Mouse (Mus musculus) stomach, embryonic 15.5 days (tissue): Measurements from ENCODE around the gene Clybl. TPM values are rescaled to one million over a fixed set of nuclear protein-coding genes. Genes with fewer than 3 reads are reported as not detected.

Experiments
- ATAC-seq: fragments of 200-750 bp; cut with Nextera tagmentation; 2 replicates; pipeline ENCODE4 v1.8.0; 2017; ENCODE audit warnings: low read depth, moderate number of reproducible peaks, moderate TSS enrichment; ENCODE audit not compliant: insufficient read depth, low FRiP score
- H3K27ac ChIP-seq: fragments of 300-500 bp; sonication (generic); 2 replicates; pipeline ENCODE4 v1.5.1; 2015; ENCODE audit warnings: mild to moderate bottlenecking, inconsistent platforms
- H3K27me3 ChIP-seq: fragments of 300-500 bp; sonication (generic); replicated peaks from 2 replicates; pipeline ENCODE4 v1.6.1; 2015; ENCODE audit warnings: inconsistent platforms
- H3K36me3 ChIP-seq: fragments of 300-500 bp; sonication (generic); 2 replicates; pipeline ENCODE4 v1.6.1; 2015; ENCODE audit warnings: inconsistent platforms
- H3K4me1 ChIP-seq: fragments of 300-500 bp; sonication (generic); 2 replicates; pipeline ENCODE4 v1.6.1; 2015; ENCODE audit warnings: inconsistent platforms
- H3K4me2 ChIP-seq: fragments of 300-500 bp; sonication (generic); 2 replicates; pipeline ENCODE4 v1.6.1; 2015; ENCODE audit warnings: mild to moderate bottlenecking, inconsistent platforms
- H3K4me3 ChIP-seq: fragments of 300-500 bp; sonication (generic); replicated peaks from 2 replicates; pipeline ENCODE4 v1.5.1; 2015; ENCODE audit warnings: inconsistent platforms
- H3K9ac ChIP-seq: fragments of 300-500 bp; sonication (generic); 2 replicates; pipeline ENCODE4 v1.6.1; 2015; ENCODE audit warnings: inconsistent platforms
- H3K9me3 ChIP-seq: fragments of 300-500 bp; sonication (generic); 2 replicates; pipeline ENCODE4 v1.6.1; 2016; ENCODE audit warnings: inconsistent platforms
- WGBS: fragments of 180-500 bp; shearing (Covaris S2); methylation state at CpG from one replicate; pipeline ENCODE4 v1.1.7; 2015; 5-methylcytosine and 5-hydroxymethylcytosine counted together
- polyA plus RNA-seq: library from polyadenylated mRNA; unstranded; fragments of >200 nt; fragmentation: Nextera tagmentation; extraction: Ambion mirVana; gene quantifications from 2 replicates; pipeline ENCODE4 v1.2.1, GENCODE M21; 2015

Gene Clybl
- polyA plus RNA-seq, 1 experiment from 2014 or later = 25.4 TPM

- 76% methylated on average over 3 of the region's 3 CpGs for WGBS
- Histone ChIP-seq H3K4me1 (peaks cover 6% of the 10 kb centered on the region; the same call in 1 of the 2 replicates), H3K4me2 (no peak overlapping the region), H3K27ac (no peak overlapping the region), H3K4me3 (no peak overlapping the region), H3K9me3 (no peaks in the 10 kb centered on the region), H3K9ac (no peak overlapping the region), H3K27me3 (peaks cover 29% of the 10 kb centered on the region), H3K36me3 (no peaks in the 10 kb centered on the region)
- no peak for ATAC-seq
These were observed 222.0 kb downstream of the Clybl start for GRCm38 (mm10) chr14:122403422-122403940.

GRCm38 (mm10) chr14:122404596-122405154 is 223.2 kb downstream of the Clybl start:
- peaks cover 6% of the 10 kb centered on the region; the same call in 1 of the 2 replicates for H3K4me1 ChIP-seq
- no peak overlapping the region for H3K4me2 ChIP-seq
- peaks cover 31% of the 10 kb centered on the region for H3K27me3 ChIP-seq
- H3K36me3 ChIP-seq = no peaks in the 10 kb centered on the region
- no peaks in the 10 kb centered on the region for H3K9me3 ChIP-seq
- no peak for ATAC-seq
- no peak overlapping the region for H3K27ac ChIP-seq
- H3K4me3 ChIP-seq = no peak overlapping the region
- H3K9ac ChIP-seq = no peak overlapping the region
- 82% methylated on average over 7 of the region's 7 CpGs for WGBS

DNA sequence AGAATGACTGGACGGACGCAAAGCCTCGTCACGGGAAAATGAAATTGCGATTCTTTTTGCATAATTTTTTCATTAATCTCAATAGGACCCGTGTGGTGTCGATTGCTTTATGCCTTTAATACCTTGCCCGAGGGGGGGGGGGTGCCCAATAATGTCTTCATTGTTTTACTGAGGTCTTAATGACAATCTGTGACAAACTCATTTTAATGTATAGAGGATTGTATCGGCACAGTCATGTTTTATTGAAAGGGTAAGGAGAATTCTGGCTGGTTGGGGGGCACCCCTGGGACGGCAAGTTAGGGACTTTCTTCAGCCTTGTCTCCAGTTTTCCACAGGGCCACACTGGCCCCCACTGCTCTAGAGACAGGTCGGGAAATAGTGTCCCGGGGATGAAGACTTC is 223.7 kb downstream of the Clybl start:
- H3K4me2 ChIP-seq = no peak overlapping the region
- ATAC-seq = no peak
- no peaks in the 10 kb centered on the region for H3K36me3 ChIP-seq
- H3K9me3 ChIP-seq = no peaks in the 10 kb centered on the region
- WGBS = 62% methylated on average over 12 of the region's 12 CpGs
- no peak overlapping the region for H3K27ac ChIP-seq
- peaks cover 6% of the 10 kb centered on the region; the same call in 1 of the 2 replicates for H3K4me1 ChIP-seq
- no peak overlapping the region for H3K9ac ChIP-seq
- H3K27me3 ChIP-seq = peaks cover 31% of the 10 kb centered on the region
- no peak overlapping the region for H3K4me3 ChIP-seq

DNA sequence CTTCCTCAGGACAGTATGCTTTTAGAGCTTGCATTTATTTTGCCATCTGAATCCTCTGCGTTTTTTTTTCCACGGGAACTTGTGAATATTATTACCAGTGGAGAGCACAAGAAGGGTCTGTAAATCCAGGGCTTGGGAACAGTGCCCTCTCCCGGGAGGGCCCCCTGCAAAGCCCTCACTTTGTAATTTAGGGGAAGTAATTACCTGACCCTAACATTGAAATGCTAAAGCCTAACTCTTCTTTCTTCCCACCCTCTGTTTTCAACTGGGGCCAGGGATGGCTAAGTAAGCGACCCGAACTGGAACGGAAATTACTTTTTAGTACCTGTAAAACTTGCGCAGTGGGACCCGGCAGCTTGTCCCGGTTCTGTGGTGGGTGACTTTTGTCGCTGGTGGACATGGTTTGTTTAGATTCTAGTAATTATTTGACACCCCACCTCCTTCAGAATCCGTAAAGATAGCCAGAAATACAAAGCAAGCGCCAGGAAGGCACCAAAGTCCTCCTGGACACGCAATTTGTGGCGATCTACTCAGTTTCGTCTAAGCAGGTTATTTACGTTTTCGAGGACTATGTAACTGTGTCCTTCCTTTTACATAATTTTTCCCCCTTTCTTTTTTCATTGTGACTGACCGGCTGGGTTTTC is 224.5 kb downstream of the Clybl start:
- Histone ChIP-seq H3K9ac (no peak overlapping the region), H3K4me1 (peaks cover 6% of the 10 kb centered on the region; the same call in 1 of the 2 replicates), H3K27ac (no peak overlapping the region), H3K27me3 (peaks cover 31% of the 10 kb centered on the region), H3K4me3 (peak overlapping the region; percentile 32; the same call in 1 of the 2 replicates), H3K4me2 (peak overlapping the region; percentile 63), H3K36me3 (no peaks in the 10 kb centered on the region), H3K9me3 (no peaks in the 10 kb centered on the region)
- ATAC-seq = no peak
- WGBS = 4% methylated on average over 18 of the region's 18 CpGs

- Histone ChIP-seq H3K4me1 (peaks cover 6% of the 10 kb centered on the region; the same call in 1 of the 2 replicates), H3K9ac (no peak overlapping the region), H3K36me3 (no peaks in the 10 kb centered on the region), H3K4me2 (peak overlapping the region; percentile 63), H3K27ac (no peak overlapping the region), H3K4me3 (peak overlapping the region; percentile 32), H3K9me3 (no peaks in the 10 kb centered on the region), H3K27me3 (peaks cover 31% of the 10 kb centered on the region)
- WGBS = 3% methylated on average over 58 of the region's 58 CpGs
- peak; percentile 43; the same call in 1 of the 2 replicates for ATAC-seq
These were observed 225.2 kb downstream of the Clybl start for GRCm38 (mm10) chr14:122406541-122407219.

DNA sequence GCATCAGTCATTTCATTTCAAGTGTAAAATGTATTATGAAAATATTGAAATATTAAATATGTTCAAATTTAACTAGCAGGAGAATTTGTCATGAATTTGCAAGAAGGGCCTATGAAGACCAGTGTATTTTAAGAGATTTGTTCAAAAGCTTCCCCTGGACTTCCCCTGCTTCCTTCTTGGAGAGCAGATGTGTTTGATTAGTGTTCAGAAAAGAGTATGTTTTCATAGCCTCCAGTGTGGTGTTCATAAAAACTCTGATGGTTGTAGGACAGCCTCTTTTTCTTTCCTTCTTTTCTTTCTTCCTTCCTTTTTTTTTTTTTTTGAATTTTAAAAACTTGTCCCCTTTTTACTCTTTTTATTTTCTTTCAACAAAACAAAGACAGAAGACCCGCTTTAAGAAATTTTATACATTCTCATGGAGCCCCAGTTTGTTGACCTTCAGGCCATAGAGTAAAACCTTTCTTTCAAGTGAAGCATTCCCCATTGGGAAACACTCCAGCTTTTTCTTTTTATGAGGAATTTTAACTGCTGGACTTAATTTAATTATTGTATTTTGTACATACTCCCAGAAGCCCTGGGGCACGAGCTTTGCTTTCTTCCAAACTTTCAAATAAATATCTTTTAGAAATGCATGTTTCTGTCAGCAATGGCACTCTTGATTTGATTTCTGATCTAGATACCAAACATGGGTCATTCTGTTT is 231.5 kb downstream of the Clybl start:
- ATAC-seq = no peak
- H3K9me3 ChIP-seq = no peaks in the 10 kb centered on the region
- 63% methylated on average over 2 of the region's 2 CpGs for WGBS

DNA sequence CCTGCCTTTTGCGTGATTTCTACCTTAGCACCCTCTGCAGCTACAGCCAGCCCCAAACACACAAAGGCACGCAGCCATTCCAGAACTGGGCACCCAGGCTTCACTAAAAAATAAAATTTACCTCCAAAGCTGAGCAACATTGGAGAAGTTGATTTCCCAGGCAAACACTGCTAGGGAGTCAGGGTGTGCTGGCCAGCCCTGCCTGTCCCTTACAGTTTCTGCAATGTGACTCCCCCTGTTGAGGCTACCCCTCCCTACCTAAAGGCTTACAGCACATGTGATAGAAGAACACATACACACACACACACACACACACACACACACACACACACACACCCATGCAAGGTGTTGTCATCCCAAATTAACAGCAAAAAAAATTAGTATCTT is 232.0 kb downstream of the Clybl start:
- Histone ChIP-seq H3K27me3 (0 out of 2 replicates have a peak, but pooled peaks cover under 1% of the 10 kb centered on the region), H3K27ac (no peak overlapping the region), H3K4me3 (no peak overlapping the region), H3K9me3 (no peaks in the 10 kb centered on the region), H3K4me2 (no peak overlapping the region), H3K9ac (no peak overlapping the region), H3K36me3 (no peaks in the 10 kb centered on the region), H3K4me1 (no peaks in the 10 kb centered on the region)
- no peak for ATAC-seq
- 83% methylated on average over 2 of the region's 2 CpGs for WGBS

More for the DNA sequence above, 231.5 kb downstream of the Clybl start:
- Histone ChIP-seq H3K27ac (no peak overlapping the region), H3K4me3 (no peak overlapping the region), H3K27me3 (0 out of 2 replicates have a peak, but pooled peaks cover 6% of the 10 kb centered on the region), H3K9ac (no peak overlapping the region), H3K36me3 (no peaks in the 10 kb centered on the region), H3K4me2 (no peak overlapping the region), H3K4me1 (no peaks in the 10 kb centered on the region)

DNA sequence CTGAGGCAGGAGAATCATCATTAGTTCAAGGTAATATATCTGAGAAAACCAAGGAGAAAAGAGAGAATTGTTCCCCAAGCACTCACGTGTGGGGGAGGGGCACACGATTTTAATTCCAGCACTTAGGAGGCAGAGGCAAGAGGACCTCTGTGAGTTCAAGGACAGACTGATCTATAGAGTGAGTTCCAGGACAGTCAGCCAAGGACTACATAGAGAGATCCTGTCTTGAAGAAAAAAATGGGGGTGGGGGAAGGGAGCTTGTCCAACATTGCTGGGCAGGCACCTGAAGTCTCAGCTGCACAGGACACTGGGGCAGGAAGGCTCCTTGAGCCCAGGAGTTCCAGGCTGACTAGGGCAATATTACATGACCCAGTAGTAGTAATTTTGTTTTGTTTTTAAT is 233.3 kb downstream of the Clybl start:
- H3K27ac ChIP-seq = no peak overlapping the region
- WGBS = 85% methylated on average over 2 of the region's 2 CpGs
- H3K4me2 ChIP-seq = no peak overlapping the region
- H3K4me3 ChIP-seq = no peak overlapping the region
- H3K9ac ChIP-seq = no peak overlapping the region
- ATAC-seq = no peak
- no peaks in the 10 kb centered on the region for H3K4me1 ChIP-seq
- H3K27me3 ChIP-seq = no peaks in the 10 kb centered on the region
- H3K36me3 ChIP-seq = no peaks in the 10 kb centered on the region
- H3K9me3 ChIP-seq = no peaks in the 10 kb centered on the region

GRCm38 (mm10) chr14:122416166-122416771 is 234.8 kb downstream of the Clybl start:
- no peak overlapping the region for H3K4me2 ChIP-seq
- no peaks in the 10 kb centered on the region for H3K9me3 ChIP-seq
- ATAC-seq = no peak
- H3K27me3 ChIP-seq = no peaks in the 10 kb centered on the region
- no peak overlapping the region for H3K27ac ChIP-seq
- 34% methylated on average over 4 of the region's 4 CpGs for WGBS
- no peaks in the 10 kb centered on the region for H3K36me3 ChIP-seq
- H3K4me1 ChIP-seq = no peaks in the 10 kb centered on the region
- H3K9ac ChIP-seq = no peak overlapping the region
- H3K4me3 ChIP-seq = no peak overlapping the region

DNA sequence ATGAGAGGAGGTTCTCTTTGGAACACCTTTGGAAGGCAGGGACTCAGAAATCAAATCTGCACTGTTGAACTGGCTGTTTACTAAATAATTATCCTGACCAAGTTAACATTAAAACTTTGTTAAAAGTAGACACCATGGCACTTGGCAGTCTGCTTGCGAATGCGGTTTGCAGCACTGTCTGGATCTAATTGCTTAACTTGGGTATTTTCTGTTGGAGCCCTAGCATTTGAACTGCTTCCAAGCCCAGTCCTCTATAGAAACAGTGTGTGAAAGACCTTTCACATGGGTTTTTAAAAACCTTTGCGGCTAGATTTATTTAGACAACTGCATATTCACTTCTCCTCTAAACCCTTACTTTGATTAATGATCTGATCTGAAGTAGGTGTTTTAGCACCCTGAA is 242.9 kb downstream of the Clybl start:
- Histone ChIP-seq H3K27me3 (no peaks in the 10 kb centered on the region), H3K9ac (no peak overlapping the region), H3K4me3 (no peak overlapping the region), H3K4me2 (no peak overlapping the region), H3K4me1 (no peaks in the 10 kb centered on the region), H3K9me3 (no peaks in the 10 kb centered on the region), H3K27ac (no peak overlapping the region), H3K36me3 (no peaks in the 10 kb centered on the region)
- 67% methylated on average over 3 of the region's 3 CpGs for WGBS
- no peak for ATAC-seq

DNA sequence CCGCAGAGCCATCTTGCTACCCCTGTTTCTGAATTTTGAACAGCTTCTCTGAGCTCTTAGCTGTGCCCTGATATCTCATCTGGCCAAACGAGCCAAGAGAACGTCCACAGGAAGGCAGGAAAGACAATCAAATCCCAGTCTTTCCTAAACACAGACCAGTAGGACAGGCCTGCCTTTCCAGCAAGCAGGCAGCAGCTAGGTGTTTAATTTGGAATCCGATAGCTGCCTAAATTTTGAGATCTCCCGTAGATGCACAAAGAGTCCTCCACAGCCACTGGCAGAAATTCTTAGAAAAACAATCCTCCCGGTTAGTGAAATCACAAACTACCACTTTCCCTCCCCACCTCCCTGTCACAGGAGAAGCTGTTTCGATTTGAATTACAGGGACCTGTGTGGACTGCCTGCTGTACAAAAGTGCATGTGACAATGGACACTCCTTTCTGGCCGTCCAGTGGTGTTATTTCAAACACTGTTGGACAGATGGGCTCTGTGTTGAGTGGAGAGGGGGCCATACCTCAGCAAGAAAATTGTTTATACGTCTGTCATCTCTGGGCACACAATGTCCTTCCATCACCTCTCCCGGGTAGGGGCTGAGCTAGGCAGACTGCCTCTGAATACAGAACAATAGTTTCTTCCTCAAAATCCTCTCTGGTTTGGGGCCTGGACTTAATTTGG is 245.2 kb downstream of the Clybl start:
- H3K4me2 ChIP-seq = no peak overlapping the region

More for the DNA sequence above, 245.2 kb downstream of the Clybl start:
- no peak overlapping the region for H3K4me3 ChIP-seq
- 36% methylated on average over 10 of the region's 10 CpGs for WGBS
- no peaks in the 10 kb centered on the region for H3K4me1 ChIP-seq
- H3K27me3 ChIP-seq = no peaks in the 10 kb centered on the region
- no peaks in the 10 kb centered on the region for H3K9me3 ChIP-seq
- H3K36me3 ChIP-seq = no peaks in the 10 kb centered on the region
- no peak overlapping the region for H3K9ac ChIP-seq
- no peak for ATAC-seq
- H3K27ac ChIP-seq = no peak overlapping the region
